ENCODE assay signal across 20 mouse cellular contexts in genomic region chr17:28347327-28347726, GRCm38 (mm10). TPM values are rescaled to one million over a fixed set of nuclear protein-coding genes. Genes with fewer than 3 reads are reported as not detected.
A peak's percentile ranks its signal among the peaks of the same experiment; 100 is the strongest.
DNase-seq lines count a peak whose midpoint lies in the region; ATAC-seq and TF ChIP-seq lines count a peak whose summit lies in the region.
"Had no signal": no experiment of that assay in that cellular context is flagged by ENCODE, and none has a peak within 500 bp of the region (broad histone marks: within the 10 kb centered on the region; RNA-seq: fewer than 3 reads in every experiment).

No protein-coding gene starts in this region.

- no peak for TF ChIP-seq POLR2A in thymus, adult 2 months (IDR thresholded peaks at IDR 0.05; ENCODE audit: control insufficient read depth, extremely low read depth, insufficient read depth, low read length, poor library complexity)

- no peaks in the 10 kb centered on the region for H3K36me3 ChIP-seq in lung, embryonic 14.5 days (ENCODE audit: insufficient read depth)
- 0 out of 2 replicates have a peak, but pooled peaks cover 2% of the 10 kb centered on the region for H3K36me3 ChIP-seq in embryonic facial prominence, embryonic 10.5 days (replicated peaks)
- no peaks in the 10 kb centered on the region for H3K36me3 ChIP-seq in embryonic facial prominence, embryonic 12.5 days
- no peaks in the 10 kb centered on the region for H3K36me3 ChIP-seq in limb, embryonic 15.5 days
- no peaks in the 10 kb centered on the region for H3K36me3 ChIP-seq in thymus, adult 2 months (ENCODE audit: control insufficient read depth, insufficient read depth, low read length)
- H3K36me3 ChIP-seq: heart, embryonic 12.5 days; hindbrain, embryonic 13.5 days; kidney, embryonic 15.5 days; liver, embryonic 12.5 days had no signal

- H3K27ac ChIP-seq in lung, embryonic 14.5 days (ENCODE audit: low read depth): 0 out of 2 replicates have a peak overlapping the region, but pooled peaks have one; percentile 12
- H3K27ac ChIP-seq in embryonic facial prominence, embryonic 10.5 days (replicated peaks): no peak overlapping the region
- peak overlapping the region; percentile 46; the same call in 1 of the 2 replicates for H3K27ac ChIP-seq in embryonic facial prominence, embryonic 12.5 days
- H3K27ac ChIP-seq in limb, embryonic 15.5 days: peak overlapping the region; percentile 60
- no peak overlapping the region for H3K27ac ChIP-seq in thymus, adult 2 months (ENCODE audit: control insufficient read depth, insufficient read depth, low read length)
- H3K27ac ChIP-seq: hindbrain, embryonic 13.5 days; liver, embryonic 12.5 days had no signal

- H3K4me1 ChIP-seq in lung, embryonic 14.5 days (ENCODE audit: insufficient read depth): peaks cover 65% of the 10 kb centered on the region
- peaks cover 96% of the 10 kb centered on the region for H3K4me1 ChIP-seq in embryonic facial prominence, embryonic 10.5 days
- H3K4me1 ChIP-seq in embryonic facial prominence, embryonic 12.5 days: peaks cover 71% of the 10 kb centered on the region
- H3K4me1 ChIP-seq in limb, embryonic 15.5 days: peaks cover 81% of the 10 kb centered on the region
- H3K4me1 ChIP-seq in thymus, adult 2 months (replicated peaks; ENCODE audit: control insufficient read depth, insufficient read depth, low read length): peaks cover 11% of the 10 kb centered on the region

- peak; percentile 32 for DNase-seq in lung, embryonic 14.5 days
- no peak for DNase-seq in lung, postnatal 4 days
- no peak for DNase-seq in embryonic facial prominence, embryonic 10.5 days (ENCODE audit: low spot score)
- DNase-seq in thymus, adult 2 months: no peak
- DNase-seq: cerebellum, adult 2 months; forebrain, postnatal 0 days; layer of hippocampus, postnatal 36 days; lung, postnatal 10 days; right cerebral cortex, adult 18-20 months had no signal

- H3K4me2 ChIP-seq in lung, embryonic 14.5 days: peak overlapping the region; percentile 94
- peak overlapping the region; percentile 87; the same call in 1 of the 2 replicates for H3K4me2 ChIP-seq in embryonic facial prominence, embryonic 12.5 days (replicated peaks)
- H3K4me2 ChIP-seq in limb, embryonic 15.5 days: peak overlapping the region; percentile 67; the same call in 1 of the 2 replicates
- H3K4me2 ChIP-seq: midbrain, embryonic 11.5 days had no signal

- H3K27me3 ChIP-seq in lung, embryonic 14.5 days (ENCODE audit: insufficient read depth, low read length): no peaks in the 10 kb centered on the region
- H3K27me3 ChIP-seq in embryonic facial prominence, embryonic 10.5 days (replicated peaks; ENCODE audit: low read depth, poor library complexity, severe bottlenecking): peaks cover 43% of the 10 kb centered on the region
- no peaks in the 10 kb centered on the region for H3K27me3 ChIP-seq in embryonic facial prominence, embryonic 12.5 days
- no peaks in the 10 kb centered on the region for H3K27me3 ChIP-seq in limb, embryonic 15.5 days
- no peaks in the 10 kb centered on the region for H3K27me3 ChIP-seq in thymus, adult 2 months (ENCODE audit: control insufficient read depth, insufficient read depth, low read length)
- H3K27me3 ChIP-seq: kidney, embryonic 15.5 days had no signal

- ATAC-seq in lung, embryonic 14.5 days (ENCODE audit: insufficient read depth): no peak
- no peak for ATAC-seq in embryonic facial prominence, embryonic 12.5 days (ENCODE audit: insufficient number of reproducible peaks, insufficient read depth, low FRiP score, low TSS enrichment)
- ATAC-seq in limb, embryonic 15.5 days (ENCODE audit: insufficient number of reproducible peaks, low FRiP score, low TSS enrichment, low read depth): no peak
- no peak for ATAC-seq in erythroid progenitor cell, adult 5-6 weeks (replicated peaks; ENCODE audit: low FRiP score, poor library complexity, severe bottlenecking)
- ATAC-seq: forebrain, postnatal 0 days; inflammation-experienced regulatory T-cells, adult 6 months; liver, embryonic 12.5 days had no signal

- no peak overlapping the region for H3K4me3 ChIP-seq in lung, embryonic 14.5 days (ENCODE audit: low read depth, low read length)
- H3K4me3 ChIP-seq in embryonic facial prominence, embryonic 10.5 days: peak overlapping the region; percentile 4; the same call in 1 of the 2 replicates
- H3K4me3 ChIP-seq in embryonic facial prominence, embryonic 12.5 days: no peak overlapping the region
- no peak overlapping the region for H3K4me3 ChIP-seq in limb, embryonic 15.5 days
- no peak overlapping the region for H3K4me3 ChIP-seq in thymus, adult 2 months (ENCODE audit: control insufficient read depth, insufficient read depth, low read length)
- H3K4me3 ChIP-seq: hindbrain, embryonic 13.5 days; liver, embryonic 12.5 days had no signal

- no peaks in the 10 kb centered on the region for H3K9me3 ChIP-seq in lung, embryonic 14.5 days (ENCODE audit: low read depth, low read length)
- H3K9me3 ChIP-seq in embryonic facial prominence, embryonic 10.5 days: no peaks in the 10 kb centered on the region
- H3K9me3 ChIP-seq in embryonic facial prominence, embryonic 12.5 days: no peaks in the 10 kb centered on the region
- no peaks in the 10 kb centered on the region for H3K9me3 ChIP-seq in limb, embryonic 15.5 days
- H3K9me3 ChIP-seq: heart, embryonic 12.5 days; hindbrain, embryonic 13.5 days; kidney, embryonic 15.5 days; liver, embryonic 12.5 days had no signal

- no peak overlapping the region for H3K9ac ChIP-seq in lung, embryonic 14.5 days
- H3K9ac ChIP-seq in embryonic facial prominence, embryonic 12.5 days: 0 out of 2 replicates have a peak overlapping the region, but pooled peaks have one; percentile 95
- no peak overlapping the region for H3K9ac ChIP-seq in limb, embryonic 15.5 days
- H3K9ac ChIP-seq: forebrain, postnatal 0 days; kidney, embryonic 15.5 days; liver, embryonic 12.5 days had no signal

- TF ChIP-seq CTCF in lung, embryonic 14.5 days (IDR thresholded peaks at IDR 0.05; ENCODE audit: low read depth): no peak
- no peak for TF ChIP-seq CTCF in thymus, adult 2 months (IDR thresholded peaks at IDR 0.05; ENCODE audit: borderline replicate concordance, control insufficient read depth, extremely low read depth, insufficient read depth, low read length, poor library complexity)

- 61% methylated on average over 10 of the region's 10 CpGs for WGBS in lung, embryonic 14.5 days
- 81% methylated on average over 10 of the region's 10 CpGs for WGBS in embryonic facial prominence, embryonic 10.5 days
- 78% methylated on average over 10 of the region's 10 CpGs for WGBS in embryonic facial prominence, embryonic 12.5 days
- 75% methylated on average over 10 of the region's 10 CpGs for WGBS in limb, embryonic 15.5 days
- WGBS in thymus, adult 2 months: 87% methylated on average over 10 of the region's 10 CpGs

RNA-seq across cellular contexts. Expression of gene Tead3, which starts 3.3 kb away (rescaled TPM):
- polyA plus RNA-seq in lung, embryonic 14.5 days (2014; fragmentation: Nextera tagmentation; extraction: Ambion mirVana): 11.2 and 11.3 TPM in 2 replicates
- polyA plus RNA-seq in embryonic facial prominence, embryonic 10.5 days (2016; fragmentation: Nextera tagmentation; extraction: Ambion mirVana): 8.4 and 9.2 TPM in 2 replicates
- 14.1 and 17.9 TPM in 2 replicates for polyA plus RNA-seq in embryonic facial prominence, embryonic 12.5 days (2016; fragmentation: Nextera tagmentation; extraction: Ambion mirVana)
- polyA plus RNA-seq in limb, embryonic 15.5 days (2015; fragmentation: Nextera tagmentation; extraction: Ambion mirVana): 15.5 and 16.2 TPM in 2 replicates
- polyA plus RNA-seq in thymus, adult 2 months (2012; rRNA removed): 10.6 and 11.6 TPM in 2 replicates
- not detected in 2 replicates for total RNA-seq in erythroid progenitor cell, adult 5-6 weeks (2015; ENCODE audit: low replicate concordance)
- total RNA-seq in erythroid progenitor cell, adult 5-6 weeks (2017; ENCODE audit: low replicate concordance): not detected in 2 replicates
- polyA plus RNA-seq: inflammation-experienced regulatory T-cells, adult 6 months had no signal

RNA-seq across cellular contexts. Expression of gene Tulp1, which starts 17.7 kb away (rescaled TPM):
- 3.0 and 3.6 TPM in 2 replicates for polyA plus RNA-seq in lung, embryonic 14.5 days (2014; fragmentation: Nextera tagmentation; extraction: Ambion mirVana)
- polyA plus RNA-seq in embryonic facial prominence, embryonic 10.5 days (2016; fragmentation: Nextera tagmentation; extraction: Ambion mirVana): 3.4 and 4.9 TPM in 2 replicates
- 8.4 and 9.3 TPM in 2 replicates for polyA plus RNA-seq in embryonic facial prominence, embryonic 12.5 days (2016; fragmentation: Nextera tagmentation; extraction: Ambion mirVana)
- polyA plus RNA-seq in limb, embryonic 15.5 days (2015; fragmentation: Nextera tagmentation; extraction: Ambion mirVana): 5.4 and 6.2 TPM in 2 replicates
- 0.35 and 0.59 TPM in 2 replicates for polyA plus RNA-seq in thymus, adult 2 months (2012; rRNA removed)
- not detected in 2 replicates for total RNA-seq in erythroid progenitor cell, adult 5-6 weeks (2015; ENCODE audit: low replicate concordance)
- not detected in 2 replicates for total RNA-seq in erythroid progenitor cell, adult 5-6 weeks (2017; ENCODE audit: low replicate concordance)
- total RNA-seq: adrenal gland, adult 18-20 months; layer of hippocampus, adult 18-20 months; layer of hippocampus, postnatal 36 days had no signal
- polyA plus RNA-seq: cerebellum, adult 2 months had no signal

RNA-seq across cellular contexts. Expression of gene Rpl10a, which starts 19.1 kb away (rescaled TPM):
- 799 and 802 TPM in 2 replicates for polyA plus RNA-seq in lung, embryonic 14.5 days (2014; fragmentation: Nextera tagmentation; extraction: Ambion mirVana)
- polyA plus RNA-seq in embryonic facial prominence, embryonic 10.5 days (2016; fragmentation: Nextera tagmentation; extraction: Ambion mirVana): 539 and 546 TPM in 2 replicates
- polyA plus RNA-seq in embryonic facial prominence, embryonic 12.5 days (2016; fragmentation: Nextera tagmentation; extraction: Ambion mirVana): 496 and 505 TPM in 2 replicates
- polyA plus RNA-seq in limb, embryonic 15.5 days (2015; fragmentation: Nextera tagmentation; extraction: Ambion mirVana): 509 and 665 TPM in 2 replicates
- polyA plus RNA-seq in thymus, adult 2 months (2012; rRNA removed): 3,187 and 3,626 TPM in 2 replicates
- total RNA-seq in erythroid progenitor cell, adult 5-6 weeks (2015; ENCODE audit: low replicate concordance): 515 and 750 TPM in 2 replicates
- 184 and 203 TPM in 2 replicates for total RNA-seq in erythroid progenitor cell, adult 5-6 weeks (2017; ENCODE audit: low replicate concordance)

RNA-seq across cellular contexts. Expression of gene Fance, which starts 34.0 kb away (rescaled TPM):
- 28.2 and 35.3 TPM in 2 replicates for polyA plus RNA-seq in lung, embryonic 14.5 days (2014; fragmentation: Nextera tagmentation; extraction: Ambion mirVana)
- 28.4 and 30.9 TPM in 2 replicates for polyA plus RNA-seq in embryonic facial prominence, embryonic 10.5 days (2016; fragmentation: Nextera tagmentation; extraction: Ambion mirVana)
- 37.0 and 38.4 TPM in 2 replicates for polyA plus RNA-seq in embryonic facial prominence, embryonic 12.5 days (2016; fragmentation: Nextera tagmentation; extraction: Ambion mirVana)
- 30.6 and 33.9 TPM in 2 replicates for polyA plus RNA-seq in limb, embryonic 15.5 days (2015; fragmentation: Nextera tagmentation; extraction: Ambion mirVana)
- 31.3 and 37.7 TPM in 2 replicates for polyA plus RNA-seq in thymus, adult 2 months (2012; rRNA removed)
- total RNA-seq in erythroid progenitor cell, adult 5-6 weeks (2015; ENCODE audit: low replicate concordance): 9.7 and 10.5 TPM in 2 replicates
- total RNA-seq in erythroid progenitor cell, adult 5-6 weeks (2017; ENCODE audit: low replicate concordance): 0.76 and 9.8 TPM in 2 replicates

Comparison
In these comparisons a context has a peak if more than half of its experiments do, and no peak if none do; other contexts are left out.
1. H3K27ac ChIP-seq: peak in lung, embryonic 14.5 days (single experiment), embryonic facial prominence, embryonic 12.5 days (single experiment) and limb, embryonic 15.5 days (single experiment); none in embryonic facial prominence, embryonic 10.5 days (single experiment) and thymus, adult 2 months (single experiment).
2. Peak in every context shown above with its lines, with median percentiles within 50 percentile points of each other: H3K4me2 ChIP-seq.